Mouse (Mus musculus): ENCODE measurements around the gene Rpl5.

The Rpl5 gene

GRCm38 (mm10) chr5:107889994-107890888, 10.1 kb upstream of the Rpl5 start:
- in situ Hi-C loops (cut with MboI; ENCODE audit: low pct_unique_long_range_greater_than_20kb in 1 of 2, low sequenced_read_pairs in 2 of 2, unreplicated experiment in 1 of 2) = loop anchor here in 1 of 2 experiments (25.0 kb wide), 1 partner anchor 278 kb away; no protein-coding TSS in a partner anchor

DNA sequence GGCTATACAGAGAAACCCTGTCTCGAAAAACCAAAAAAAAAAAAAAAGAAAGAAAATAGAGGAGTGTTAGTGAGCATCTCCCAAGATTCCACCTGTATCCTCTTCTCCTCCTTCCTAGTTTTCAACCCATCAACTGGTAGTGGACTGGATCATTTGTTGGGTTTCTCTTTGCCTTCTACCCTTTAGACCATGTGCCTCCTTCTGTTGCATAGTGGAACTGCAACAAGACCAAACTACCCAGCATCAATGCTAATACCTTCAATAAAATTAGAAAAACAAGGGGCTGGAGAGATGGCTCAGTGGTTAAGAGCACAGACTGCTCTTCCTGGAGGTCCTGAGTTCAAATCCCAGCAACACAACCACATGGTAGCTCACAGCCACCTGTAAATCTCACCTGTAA, 8.8 kb upstream of the Rpl5 start:
- in situ Hi-C loops (cut with MboI; ENCODE audit: low pct_unique_long_range_greater_than_20kb in 1 of 2, low sequenced_read_pairs in 2 of 2, unreplicated experiment in 1 of 2) = loop anchor here in 1 of 2 experiments (25.0 kb wide), 1 partner anchor 279 kb away; no protein-coding TSS in a partner anchor

DNA sequence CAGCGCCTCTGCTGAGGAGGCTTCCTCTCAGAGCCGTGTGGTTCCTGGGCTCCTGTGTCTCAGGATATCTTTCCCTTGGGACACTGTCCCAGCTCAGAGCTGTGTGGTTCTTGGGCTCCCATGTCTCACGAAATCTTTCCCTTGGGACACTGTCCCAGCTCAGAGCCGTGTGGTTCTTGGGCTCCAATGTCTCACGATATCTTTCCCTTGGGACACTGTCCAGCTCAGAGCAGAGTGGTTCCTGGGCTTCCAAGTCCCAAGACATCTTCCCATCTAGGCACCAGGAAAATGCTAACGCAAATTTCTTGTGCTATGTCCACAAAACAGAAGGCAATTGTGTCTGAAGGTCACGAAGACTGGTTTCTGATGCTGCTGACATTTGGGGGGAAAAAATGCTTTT, 5.6 kb upstream of the Rpl5 start:
- in situ Hi-C loops (cut with MboI; ENCODE audit: low pct_unique_long_range_greater_than_20kb in 1 of 2, low sequenced_read_pairs in 2 of 2, unreplicated experiment in 1 of 2) = loop anchor here in 1 of 2 experiments (25.0 kb wide), 1 partner anchor 282 kb away; no protein-coding TSS in a partner anchor

GRCm38 (mm10) chr5:107896265-107896664, 4.0 kb upstream of the Rpl5 start:
- in situ Hi-C loops (cut with MboI; ENCODE audit: low pct_unique_long_range_greater_than_20kb in 1 of 2, low sequenced_read_pairs in 2 of 2, unreplicated experiment in 1 of 2) = loop anchor here in 1 of 2 experiments (25.0 kb wide), 1 partner anchor 284 kb away; no protein-coding TSS in a partner anchor

DNA sequence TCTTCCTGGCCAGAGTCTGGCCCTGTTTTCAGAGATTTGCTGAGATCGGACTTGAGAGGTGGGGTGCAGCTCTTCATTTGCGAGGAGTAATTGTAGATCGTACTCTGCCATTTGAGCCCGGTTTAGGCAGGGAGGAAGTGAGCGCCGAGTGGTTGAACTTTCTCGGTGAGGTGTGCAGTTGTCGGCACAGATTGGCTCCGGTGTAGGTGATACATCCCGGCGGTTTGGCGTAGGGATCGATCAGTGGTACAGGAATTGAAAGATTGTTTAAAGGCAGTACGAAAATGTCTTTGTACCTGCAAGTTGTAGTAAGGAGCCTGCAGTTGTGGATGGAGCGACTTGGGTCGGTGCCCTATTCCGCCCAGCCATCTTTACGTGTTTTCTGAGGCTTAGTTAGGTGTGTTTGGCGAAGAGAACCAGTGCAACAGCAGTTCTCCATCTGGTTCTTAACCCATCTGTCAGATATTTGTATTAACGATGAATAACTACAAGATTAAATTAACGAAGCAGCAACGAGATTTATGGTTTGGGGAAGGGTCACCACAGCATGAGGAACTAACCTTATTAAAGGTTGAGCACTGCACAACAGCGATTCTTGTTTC, 813 bp downstream of the Rpl5 start:
- in situ Hi-C loops (cut with MboI; ENCODE audit: low pct_unique_long_range_greater_than_20kb in 1 of 2, low sequenced_read_pairs in 2 of 2, unreplicated experiment in 1 of 2) = loop anchor here in 1 of 2 experiments (25.0 kb wide), 1 partner anchor 236 kb away; the partner anchor contains the start of genes Ccdc18 and Tmed5

DNA sequence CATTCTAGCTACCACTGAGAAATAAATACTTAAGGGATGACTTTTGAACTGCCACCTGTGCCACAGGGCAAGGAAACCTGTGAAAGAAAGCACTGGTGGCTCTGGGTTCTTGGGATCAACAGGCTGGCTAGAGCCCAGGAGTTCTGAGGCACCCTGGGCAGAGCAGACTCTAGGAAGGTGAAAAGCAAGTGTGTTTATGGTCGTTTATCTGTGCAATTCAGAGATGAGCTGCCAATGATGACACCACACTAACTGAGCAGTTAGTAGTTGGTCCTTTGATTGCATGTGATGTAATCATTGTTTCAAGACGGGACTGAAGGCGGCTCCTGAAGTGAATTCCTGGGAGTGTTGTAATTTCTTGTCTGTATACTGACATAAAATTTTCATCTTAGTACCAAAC, 4.0 kb downstream of the Rpl5 start:
- in situ Hi-C loops (cut with MboI; ENCODE audit: low pct_unique_long_range_greater_than_20kb in 1 of 2, low sequenced_read_pairs in 2 of 2, unreplicated experiment in 1 of 2) = loop anchor here in 1 of 2 experiments (25.0 kb wide), 1 partner anchor 233 kb away; the partner anchor contains the start of genes Ccdc18 and Tmed5

- in situ Hi-C loops (cut with MboI; ENCODE audit: low pct_unique_long_range_greater_than_20kb in 1 of 2, low sequenced_read_pairs in 2 of 2, unreplicated experiment in 1 of 2) = loop anchor here in 1 of 2 experiments (25.0 kb wide), 1 partner anchor 229 kb away; the partner anchor contains the start of genes Ccdc18 and Tmed5
Observed at GRCm38 (mm10) chr5:107908514-107909110, 8.3 kb downstream of the Rpl5 start.

DNA sequence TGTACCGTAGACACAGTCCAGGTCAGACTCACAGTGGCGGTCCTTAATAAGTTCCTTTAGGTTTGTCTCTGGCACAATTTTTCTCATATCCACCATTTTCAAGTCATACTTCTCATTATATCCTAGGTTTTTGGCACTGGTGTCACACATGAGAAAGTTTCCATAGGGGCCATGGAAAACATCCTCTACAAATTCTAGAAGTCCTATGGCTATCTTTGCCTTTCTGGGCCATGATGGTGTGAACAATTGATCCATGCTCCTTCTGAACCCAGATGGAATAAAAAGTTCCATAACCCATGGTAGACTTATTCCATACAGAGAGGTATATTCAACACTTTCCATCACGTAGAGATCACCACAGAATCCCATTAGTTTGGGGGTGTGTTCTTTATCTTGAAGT, 9.4 kb downstream of the Rpl5 start:
- in situ Hi-C loops (cut with MboI; ENCODE audit: low pct_unique_long_range_greater_than_20kb in 1 of 2, low sequenced_read_pairs in 2 of 2, unreplicated experiment in 1 of 2) = loop anchor here (10.0 to 25.0 kb wide), 2 partner anchors 228 to 245 kb away; partner anchors contain the start of genes Ccdc18 (in 1 of the 2) and Tmed5 (in 1 of the 2)

DNA sequence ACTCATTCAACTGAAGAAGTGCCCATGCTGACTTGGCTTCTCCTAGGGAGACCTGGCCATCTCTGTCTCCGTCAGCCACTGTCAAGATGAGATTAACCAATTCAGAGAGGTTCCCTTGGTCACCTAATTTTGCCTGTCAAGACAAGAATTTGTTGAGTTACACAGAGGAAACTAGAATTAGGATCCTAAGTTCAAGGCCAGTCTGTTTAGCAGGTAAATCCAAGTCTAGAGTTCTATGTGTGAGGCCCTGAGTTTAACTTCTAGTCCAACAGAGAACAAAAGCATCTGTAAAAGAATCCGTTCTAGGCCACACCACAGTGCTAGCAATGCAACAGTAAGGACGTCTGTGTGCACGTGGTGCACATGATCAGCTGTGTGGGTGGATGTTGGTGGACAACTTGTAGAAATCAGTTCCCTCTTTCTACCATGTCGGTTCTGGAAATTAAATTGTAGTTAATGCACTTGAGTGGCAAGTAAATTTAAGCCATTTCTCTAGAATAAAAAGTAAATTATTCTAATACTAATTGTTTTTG, 9.8 kb downstream of the Rpl5 start:
- in situ Hi-C loops (cut with MboI; ENCODE audit: low pct_unique_long_range_greater_than_20kb in 1 of 2, low sequenced_read_pairs in 2 of 2, unreplicated experiment in 1 of 2) = loop anchor here (10.0 to 25.0 kb wide), 2 partner anchors 227 to 245 kb away; partner anchors contain the start of genes Ccdc18 (in 1 of the 2) and Tmed5 (in 1 of the 2)

GRCm38 (mm10) chr5:107911012-107911411, 10.7 kb downstream of the Rpl5 start:
- in situ Hi-C loops (cut with MboI; ENCODE audit: low pct_unique_long_range_greater_than_20kb in 1 of 2, low sequenced_read_pairs in 2 of 2, unreplicated experiment in 1 of 2) = loop anchor here (10.0 to 25.0 kb wide), 2 partner anchors 226 to 244 kb away; partner anchors contain the start of genes Ccdc18 (in 1 of the 2) and Tmed5 (in 1 of the 2)

GRCm38 (mm10) chr5:107915280-107915679, 15.0 kb downstream of the Rpl5 start:
- in situ Hi-C loops (cut with MboI; ENCODE audit: low pct_unique_long_range_greater_than_20kb in 1 of 2, low sequenced_read_pairs in 2 of 2, unreplicated experiment in 1 of 2) = loop anchor here (5.0 to 25.0 kb wide), 3 partner anchors 92 to 240 kb away; partner anchors contain the start of genes Ccdc18 (in 1 of the 2) and Tmed5 (in 1 of the 2)

DNA sequence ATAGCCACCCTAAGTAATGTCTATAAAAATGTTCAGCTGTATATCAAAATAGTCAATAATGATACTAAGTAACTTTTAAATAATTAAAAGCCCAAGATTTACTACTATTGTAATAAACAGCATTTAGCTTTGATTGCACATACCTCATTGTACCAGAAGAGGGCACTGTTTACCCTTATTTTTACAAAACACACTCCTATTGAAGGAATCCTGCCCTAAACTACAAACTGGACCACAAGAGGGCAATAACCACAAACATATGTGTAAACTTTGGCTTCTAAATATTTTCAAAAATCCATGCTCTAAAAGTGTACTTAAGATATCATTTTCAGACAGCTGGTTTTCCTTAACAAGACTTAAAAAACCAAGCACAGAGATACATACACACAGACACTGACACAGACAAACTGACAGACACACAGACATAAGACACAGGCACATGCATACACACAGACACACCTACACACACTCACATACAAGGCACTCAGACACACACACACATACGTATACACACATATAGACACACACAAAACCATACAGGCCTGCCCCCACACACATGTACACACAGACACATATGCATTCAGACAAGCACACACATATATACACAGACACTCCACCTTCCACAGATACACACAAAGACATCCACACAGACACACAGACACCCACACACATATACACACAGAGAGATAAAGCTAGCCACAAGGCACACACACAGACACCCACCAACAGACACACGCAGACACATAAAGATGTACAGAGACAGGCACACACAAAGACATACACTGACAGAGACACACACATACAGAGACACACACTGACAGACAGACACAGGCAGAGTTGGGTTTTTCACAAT, 21.3 kb downstream of the Rpl5 start:
- in situ Hi-C loops (cut with MboI; ENCODE audit: low pct_unique_long_range_greater_than_20kb in 1 of 2, low sequenced_read_pairs in 2 of 2, unreplicated experiment in 1 of 2) = loop anchor here (10.0 to 25.0 kb wide), 2 partner anchors 83 to 216 kb away; partner anchors contain the start of genes Ccdc18 (in 1 of the 2) and Tmed5 (in 1 of the 2)

- in situ Hi-C loops (cut with MboI; ENCODE audit: low pct_unique_long_range_greater_than_20kb in 1 of 2, low sequenced_read_pairs in 2 of 2, unreplicated experiment in 1 of 2) = loop anchor here (10.0 to 25.0 kb wide), 2 partner anchors 82 to 214 kb away; partner anchors contain the start of genes Ccdc18 (in 1 of the 2) and Tmed5 (in 1 of the 2)
Observed at GRCm38 (mm10) chr5:107922836-107923235, 22.5 kb downstream of the Rpl5 start.

- in situ Hi-C loops (cut with MboI; ENCODE audit: low pct_unique_long_range_greater_than_20kb in 1 of 2, low sequenced_read_pairs in 2 of 2, unreplicated experiment in 1 of 2) = loop anchor here (10.0 to 25.0 kb wide), 2 partner anchors 80 to 213 kb away; partner anchors contain the start of genes Ccdc18 (in 1 of the 2) and Tmed5 (in 1 of the 2)
Observed at GRCm38 (mm10) chr5:107924564-107924963, 24.3 kb downstream of the Rpl5 start.

DNA sequence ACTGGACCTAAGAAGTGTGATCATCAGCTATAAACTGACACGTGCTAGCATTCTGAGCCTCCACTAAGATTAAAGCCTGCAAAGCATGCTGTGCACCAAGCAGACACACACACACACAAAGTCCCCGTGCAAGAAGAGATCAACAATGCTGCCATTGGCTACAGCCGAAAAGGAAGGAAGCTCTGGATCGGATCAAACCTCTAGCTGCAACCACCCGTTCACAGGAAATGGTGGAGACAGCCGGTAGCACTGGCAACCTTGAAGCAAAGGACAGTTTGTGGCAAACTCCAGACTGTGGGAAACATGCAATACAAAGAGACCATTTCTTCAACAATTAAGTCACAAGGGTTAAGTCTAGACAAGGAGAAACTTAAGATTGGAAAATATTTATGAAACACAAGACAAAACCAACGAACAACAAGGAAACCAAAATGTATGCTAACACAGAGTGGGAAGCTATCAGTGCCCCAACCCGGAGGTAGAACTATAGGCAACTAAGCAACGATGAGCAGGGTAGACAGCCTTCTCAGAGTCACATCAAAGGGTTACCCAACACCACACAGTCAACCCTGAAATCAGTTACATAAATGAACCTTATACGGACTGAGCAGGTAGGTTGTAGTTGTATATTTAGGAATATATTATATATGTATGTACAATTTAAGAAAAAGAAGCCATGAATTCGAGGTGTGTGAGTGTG, 26.4 kb downstream of the Rpl5 start:
- in situ Hi-C loops (cut with MboI; ENCODE audit: low pct_unique_long_range_greater_than_20kb in 1 of 2, low sequenced_read_pairs in 2 of 2, unreplicated experiment in 1 of 2) = loop anchor here in 1 of 2 experiments (10.0 kb wide), 1 partner anchor 78 kb away; no protein-coding TSS in a partner anchor

GRCm38 (mm10) chr5:107932556-107932955, 32.3 kb downstream of the Rpl5 start:
- in situ Hi-C loops (cut with MboI; ENCODE audit: low pct_unique_long_range_greater_than_20kb in 1 of 2, low sequenced_read_pairs in 2 of 2, unreplicated experiment in 1 of 2) = no loop called here

All from mouse embryonic stem cell (cell line).